Mouse (Mus musculus) frontal cortex, adult (tissue): ENCODE measurements at regions not wholly inside any gene's neighbourhood (a gene's known extent, or its start where the extent isn't known, plus 50 kb on each side); places are given as distances from the start of the nearest gene placed in this dataset.

ENCODE experiments used
- ATAC-seq: cut with Nextera tagmentation; 2 replicates; pipeline ENCODE4 v1.9.2; 2017; ENCODE audit warnings: mild to moderate bottlenecking, moderate library complexity, mixed read lengths; ENCODE audit not compliant: low TSS enrichment

- no peak for ATAC-seq
These were observed 266.1 kb upstream of the Nox3 start for GRCm38 (mm10) chr17:3962176-3962575.

GRCm38 (mm10) chr17:3946540-3946939 lies 250.5 kb upstream of the Nox3 start:
- ATAC-seq: no peak

GRCm38 (mm10) chr17:3936361-3936760 lies 240.3 kb upstream of the Nox3 start:
- no peak for ATAC-seq

- no peak for ATAC-seq
These were observed 237.1 kb upstream of the Nox3 start for GRCm38 (mm10) chr17:3933208-3933607.

GRCm38 (mm10) chr17:3932071-3932470 lies 236.0 kb upstream of the Nox3 start:
- ATAC-seq: no peak

- no peak for ATAC-seq
These were observed 231.0 kb upstream of the Nox3 start for GRCm38 (mm10) chr17:3927106-3927505.

GRCm38 (mm10) chr17:3920282-3920681 lies 224.2 kb upstream of the Nox3 start:
- no peak for ATAC-seq

GRCm38 (mm10) chr17:3892826-3893225 lies 196.8 kb upstream of the Nox3 start:
- no peak for ATAC-seq

GRCm38 (mm10) chr17:3883146-3883545 lies 187.1 kb upstream of the Nox3 start:
- no peak for ATAC-seq

- ATAC-seq: no peak
These were observed 183.0 kb upstream of the Nox3 start for GRCm38 (mm10) chr17:3879075-3879474.

- no peak for ATAC-seq
These were observed 173.6 kb upstream of the Nox3 start for GRCm38 (mm10) chr17:3869459-3870194.

GRCm38 (mm10) chr17:3862384-3862783 lies 166.3 kb upstream of the Nox3 start:
- no peak for ATAC-seq

- ATAC-seq: no peak
These were observed 140.3 kb upstream of the Nox3 start for GRCm38 (mm10) chr17:3836386-3836785.

GRCm38 (mm10) chr17:3811187-3811586 lies 115.1 kb upstream of the Nox3 start:
- no peak for ATAC-seq

GRCm38 (mm10) chr17:3803507-3803906 lies 107.4 kb upstream of the Nox3 start:
- ATAC-seq: no peak

GRCm38 (mm10) chr17:3792597-3792996 lies 96.5 kb upstream of the Nox3 start:
- ATAC-seq: peak; percentile 74; the same call in 1 of the 2 replicates

GRCm38 (mm10) chr17:3782156-3782555 lies 86.1 kb upstream of the Nox3 start:
- ATAC-seq: no peak

- no peak for ATAC-seq
These were observed 81.6 kb upstream of the Nox3 start for GRCm38 (mm10) chr17:3777691-3778090.

GRCm38 (mm10) chr17:3747808-3748335 lies 51.8 kb upstream of the Nox3 start:
- ATAC-seq: no peak
